In the genomic region with DNA sequence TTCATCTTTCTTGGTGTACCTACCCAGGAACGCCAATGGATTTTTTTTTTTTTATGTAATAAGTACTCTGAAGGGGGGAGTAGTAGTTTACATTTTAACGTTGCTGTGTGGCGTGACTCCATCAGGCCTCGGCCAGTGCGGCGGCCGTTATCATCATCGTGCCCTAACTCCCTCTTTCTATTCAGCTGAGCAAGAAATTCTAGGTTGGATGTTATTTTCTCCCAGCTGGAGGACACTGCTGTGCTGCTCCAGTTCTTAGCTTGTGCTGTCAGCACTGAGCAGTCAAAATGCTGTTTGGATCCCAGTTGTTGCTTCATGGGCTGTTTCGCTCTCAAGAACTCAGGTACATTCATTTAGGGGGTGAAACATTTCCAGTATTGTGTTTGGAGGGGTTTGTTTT, we compare ENCODE assay signal across 34 mouse cellular contexts. TPM values are rescaled to one million over a fixed set of nuclear protein-coding genes. Genes with fewer than 3 reads are reported as not detected.
"Had no signal": no experiment of that assay in that cellular context is flagged by ENCODE, and none has a peak within 500 bp of the region (broad histone marks: within the 10 kb centered on the region; RNA-seq: fewer than 3 reads in every experiment).

No protein-coding gene starts in this region.

- H3K4me3 ChIP-seq: heart, embryonic 12.5 days; heart, embryonic 13.5 days; heart, embryonic 15.5 days; hindbrain, embryonic 10.5 days; hindbrain, embryonic 12.5 days; hindbrain, embryonic 13.5 days; hindbrain, embryonic 15.5 days; intestine, embryonic 15.5 days; kidney, embryonic 15.5 days; layer of hippocampus, adult 2 months; left cerebral cortex, adult 2 months had no signal

- H3K27ac ChIP-seq: heart, embryonic 13.5 days; heart, embryonic 15.5 days; hindbrain, embryonic 10.5 days; hindbrain, embryonic 12.5 days; hindbrain, embryonic 13.5 days; hindbrain, embryonic 14.5 days; hindbrain, embryonic 15.5 days; hindbrain, postnatal 0 days; intestine, embryonic 15.5 days; kidney, embryonic 15.5 days; kidney, postnatal 0 days; layer of hippocampus, adult 2 months; left cerebral cortex, adult 2 months had no signal

- ATAC-seq: hindbrain, embryonic 16.5 days; hindbrain, postnatal 0 days; inflammation-experienced regulatory T-cells, adult 6 months; intestine, embryonic 15.5 days; intestine, embryonic 16.5 days; intestine, postnatal 0 days had no signal

- DNase-seq: heart, postnatal 10 days; heart, postnatal 14 days; heart, postnatal 4 days; kidney, adult 11 months; kidney, adult 18-20 months; kidney, adult 2 months; kidney, adult 8-10 months; kidney, adult 9 months; kidney, postnatal 10 days; kidney, postnatal 14 days; kidney, postnatal 25 days; kidney, postnatal 36 days; kidney, postnatal 4 days; layer of hippocampus, adult 9-11 months; layer of hippocampus, postnatal 36 days had no signal

- H3K4me1 ChIP-seq: hindbrain, embryonic 12.5 days; hindbrain, embryonic 13.5 days had no signal

RNA-seq across cellular contexts. Expression of a gene that starts 4.3 kb away (rescaled TPM):
- polyA plus RNA-seq: hindbrain, embryonic 10.5 days; hindbrain, embryonic 11.5 days; hindbrain, embryonic 13.5 days; hindbrain, embryonic 14.5 days had no signal
